Mouse (Mus musculus): ENCODE results near the gene Abhd14b. TPM values are rescaled to one million over a fixed set of nuclear protein-coding genes. Genes with fewer than 3 reads are reported as not detected.
A peak's percentile ranks its signal among the peaks of the same experiment; 100 is the strongest.

The Abhd14b gene
- total and polyA plus RNA-seq, 3 experiments, result 3.4 to 6.5 TPM; not detected in 1

GRCm38 (mm10) chr9:106433389-106433788, 13.9 kb upstream of the Abhd14b start:
- no peak overlapping the region for H3K27ac ChIP-seq (ENCODE audit: control insufficient read depth, low read depth, low read length)
- H3K9me3 ChIP-seq (replicated peaks; ENCODE audit: insufficient read depth, low read length), result no peaks in the 10 kb centered on the region
- no peak for TF ChIP-seq ZMIZ1 (IDR thresholded peaks at IDR 0.05; ENCODE audit: low read depth, low read length)
- TF ChIP-seq POLR2A (IDR thresholded peaks at IDR 0.05; ENCODE audit: control insufficient read depth in 1 of 2, insufficient read depth in 1 of 2, low read depth in 1 of 2, low read length in 2 of 2, poor library complexity in 1 of 2), result peak in 1 of 2 experiments; percentile 36; a peak in 1 of 4 replicates
- DNase-seq (ENCODE audit: low read depth, low spot score), result no peak
- peaks cover 24% of the 10 kb centered on the region for H3K79me2 ChIP-seq (ENCODE audit: control insufficient read depth, insufficient read depth, low read length, poor library complexity)
- no peaks in the 10 kb centered on the region for H3K27me3 ChIP-seq (ENCODE audit: control insufficient read depth in 1 of 2, insufficient read depth in 2 of 2, low read length in 2 of 2)
- H3K4me3 ChIP-seq (ENCODE audit: control insufficient read depth in 1 of 2, insufficient read depth in 1 of 2, low read depth in 2 of 2, low read length in 2 of 2), result no peak overlapping the region
- no peak overlapping the region for H3K9ac ChIP-seq (ENCODE audit: control insufficient read depth, low read depth, low read length, poor library complexity, severe bottlenecking)
- H3K4me1 ChIP-seq (ENCODE audit: control insufficient read depth in 1 of 2, insufficient read depth in 2 of 2, low read length in 2 of 2), result peaks cover 0 to 28% of the 10 kb centered on the region in 2 experiments; a peak in 3 of 4 replicates
- H3K36me3 ChIP-seq (ENCODE audit: control insufficient read depth in 1 of 2, insufficient read depth in 2 of 2, low read length in 2 of 2), result peaks cover 4 to 9% of the 10 kb centered on the region in 2 experiments; a peak in 3 of 4 replicates

GRCm38 (mm10) chr9:106436566-106436965, 10.7 kb upstream of the Abhd14b start:
- Histone ChIP-seq H3K36me3 (ENCODE audit: control insufficient read depth in 1 of 2, insufficient read depth in 2 of 2, low read length in 2 of 2) (peaks cover 4 to 10% of the 10 kb centered on the region in 2 experiments; a peak in 3 of 4 replicates), H3K9ac (ENCODE audit: control insufficient read depth, low read depth, low read length, poor library complexity, severe bottlenecking) (no peak overlapping the region), H3K79me2 (ENCODE audit: control insufficient read depth, insufficient read depth, low read length, poor library complexity) (peaks cover 6% of the 10 kb centered on the region; the same call in 1 of the 2 replicates), H3K4me1 (ENCODE audit: control insufficient read depth in 1 of 2, insufficient read depth in 2 of 2, low read length in 2 of 2) (peaks cover 0 to 22% of the 10 kb centered on the region in 2 experiments; a peak in 3 of 4 replicates), H3K27me3 (ENCODE audit: control insufficient read depth in 1 of 2, insufficient read depth in 2 of 2, low read length in 2 of 2) (no peaks in the 10 kb centered on the region), H3K9me3 (replicated peaks; ENCODE audit: insufficient read depth, low read length) (no peaks in the 10 kb centered on the region), H3K4me3 (ENCODE audit: control insufficient read depth in 1 of 2, insufficient read depth in 1 of 2, low read depth in 2 of 2, low read length in 2 of 2) (no peak overlapping the region), H3K27ac (ENCODE audit: control insufficient read depth, low read depth, low read length) (no peak overlapping the region)
- DNase-seq (ENCODE audit: low read depth, low spot score), result no peak
- no peak for TF ChIP-seq POLR2AphosphoS2 (IDR thresholded peaks at IDR 0.05; ENCODE audit: low read length)
- TF ChIP-seq RAD21 (IDR thresholded peaks at IDR 0.05; ENCODE audit: low read depth, low read length), result no peak
- TF ChIP-seq NELFE (IDR thresholded peaks at IDR 0.05; ENCODE audit: low read depth, low read length), result no peak
- TF ChIP-seq ZC3H11A (IDR thresholded peaks at IDR 0.05; ENCODE audit: low read depth, low read length), result no peak
- TF ChIP-seq POLR2AphosphoS5 (IDR thresholded peaks at IDR 0.05; ENCODE audit: borderline replicate concordance, low read depth, low read length), result no peak
- TF ChIP-seq EP300 (IDR thresholded peaks at IDR 0.05; ENCODE audit: low read depth in 1 of 2, low read length in 2 of 2), result no peak
- TF ChIP-seq ZKSCAN1 (IDR thresholded peaks at IDR 0.05; ENCODE audit: low read depth, low read length), result no peak
- TF ChIP-seq POLR2A (IDR thresholded peaks at IDR 0.05; ENCODE audit: control insufficient read depth in 1 of 2, insufficient read depth in 1 of 2, low read depth in 1 of 2, low read length in 2 of 2, poor library complexity in 1 of 2), result no peak
- no peak for TF ChIP-seq JUND (IDR thresholded peaks at IDR 0.05; ENCODE audit: low read depth, low read length)
- no peak for TF ChIP-seq CTCF (IDR thresholded peaks at IDR 0.05 in 2 of 3, conservative IDR thresholded peaks at IDR 0.05 in 1 of 3; ENCODE audit: control insufficient read depth in 1 of 3, insufficient read depth in 1 of 3, low read depth in 2 of 3, low read length in 3 of 3, poor library complexity in 1 of 3, severe bottlenecking in 1 of 3)
- TF ChIP-seq KAT2A (conservative IDR thresholded peaks at IDR 0.05; ENCODE audit: low read depth, low read length), result no peak
- no peak for TF ChIP-seq MXI1 (IDR thresholded peaks at IDR 0.05; ENCODE audit: low read depth, low read length)
- TF ChIP-seq ELF1 (IDR thresholded peaks at IDR 0.05; ENCODE audit: low read depth, low read length), result no peak
- TF ChIP-seq HCFC1 (IDR thresholded peaks at IDR 0.05; ENCODE audit: low read depth, low read length), result no peak
- no peak for TF ChIP-seq CHD1 (IDR thresholded peaks at IDR 0.05; ENCODE audit: low read depth, low read length)
- no peak for TF ChIP-seq TBP (IDR thresholded peaks at IDR 0.05; ENCODE audit: low read depth, low read length)
- TF ChIP-seq CHD2 (IDR thresholded peaks at IDR 0.05; ENCODE audit: low read length), result no peak
- TF ChIP-seq RCOR1 (IDR thresholded peaks at IDR 0.05; ENCODE audit: low read depth, low read length), result no peak

Measured in MEL (cell line).